Mouse (Mus musculus): ENCODE results near the gene Mfsd12. TPM values are rescaled to one million over a fixed set of nuclear protein-coding genes. Genes with fewer than 3 reads are reported as not detected.

Gene Mfsd12
- polyA plus RNA-seq, 1 experiment from 2014 or later = 7.4 TPM

- peaks cover 4% of the 10 kb centered on the region for H3K4me1 ChIP-seq (replicated peaks; ENCODE audit: control insufficient read depth, insufficient read depth)
- H3K9ac ChIP-seq (ENCODE audit: low read length) = peak overlapping the region; percentile 38
- peaks cover 5% of the 10 kb centered on the region; the same call in 1 of the 2 replicates for H3K36me3 ChIP-seq (ENCODE audit: control insufficient read depth, insufficient read depth, low read length)
- TF ChIP-seq EP300 (optimal IDR thresholded peaks at IDR 0.05) (no peak), CTCF (IDR thresholded peaks at IDR 0.05; ENCODE audit: low read depth) (no peak)
- 60% methylated on average over 12 of the region's 12 CpGs for WGBS
- peak overlapping the region; percentile 25 for H3K4me2 ChIP-seq (replicated peaks; ENCODE audit: low read depth)
- H3K27ac ChIP-seq (replicated peaks) = peak overlapping the region; percentile 82
- ATAC-seq (ENCODE audit: low FRiP score, low TSS enrichment) (peak; percentile 36), DNase-seq (ENCODE audit: low spot score) (peak; percentile 70)
- no peaks in the 10 kb centered on the region for H3K9me3 ChIP-seq (ENCODE audit: control insufficient read depth, low read length)
- H3K4me3 ChIP-seq (ENCODE audit: low read depth, low read length) = no peak overlapping the region
- H3K27me3 ChIP-seq (ENCODE audit: control insufficient read depth, insufficient read depth, low read length) = no peaks in the 10 kb centered on the region
Observed at GRCm38 (mm10) chr10:81362336-81362949, 5.2 kb downstream of the Mfsd12 start.

GRCm38 (mm10) chr10:81363436-81364346 lies 6.4 kb downstream of the Mfsd12 start:
- H3K9ac ChIP-seq (ENCODE audit: low read length) = peak overlapping the region; percentile 60
- H3K27ac ChIP-seq (replicated peaks) = peak overlapping the region; percentile 82

DNA sequence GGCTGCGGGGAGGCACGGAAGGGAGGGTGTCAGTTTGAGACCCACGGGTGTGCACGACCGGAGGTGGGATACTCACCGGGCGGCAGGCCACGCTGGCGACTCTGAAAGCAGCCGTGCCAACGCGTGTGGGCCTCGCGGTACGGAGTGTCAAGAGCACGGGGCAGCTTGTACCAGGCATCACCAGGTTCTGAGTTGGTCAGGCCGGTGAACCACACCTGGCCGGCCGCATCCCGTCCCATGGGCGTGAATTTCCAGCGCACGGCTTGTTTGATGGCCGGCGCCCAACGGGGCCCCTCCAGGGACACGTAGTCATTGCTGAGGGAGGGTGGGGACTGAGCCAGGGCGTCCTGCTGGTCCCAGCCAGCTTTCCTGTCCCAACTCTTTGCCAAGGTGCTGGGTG lies 7.4 kb downstream of the Mfsd12 start:
- peaks cover 23% of the 10 kb centered on the region for H3K36me3 ChIP-seq (ENCODE audit: control insufficient read depth, insufficient read depth, low read length)
- TF ChIP-seq CTCF (IDR thresholded peaks at IDR 0.05; ENCODE audit: low read depth) = no peak
- peak overlapping the region; percentile 60 for H3K9ac ChIP-seq (ENCODE audit: low read length)
- DNase-seq (ENCODE audit: low spot score) (peak; percentile 88), ATAC-seq (ENCODE audit: low FRiP score, low TSS enrichment) (peak; percentile 43)
- H3K9me3 ChIP-seq (ENCODE audit: control insufficient read depth, low read length) = no peaks in the 10 kb centered on the region
- peaks cover 4% of the 10 kb centered on the region for H3K4me1 ChIP-seq (replicated peaks; ENCODE audit: control insufficient read depth, insufficient read depth)
- H3K27me3 ChIP-seq (ENCODE audit: control insufficient read depth, insufficient read depth, low read length) = no peaks in the 10 kb centered on the region
- H3K4me2 ChIP-seq (replicated peaks; ENCODE audit: low read depth) = peak overlapping the region; percentile 59
- WGBS = 8% methylated on average over 28 of the region's 28 CpGs
- peak overlapping the region; percentile 82 for H3K27ac ChIP-seq (replicated peaks)
- H3K4me3 ChIP-seq (ENCODE audit: low read depth, low read length) = peak overlapping the region; percentile 35

More at GRCm38 (mm10) chr10:81363436-81364346, 6.4 kb downstream of the Mfsd12 start:
- H3K36me3 ChIP-seq (ENCODE audit: control insufficient read depth, insufficient read depth, low read length) = peaks cover 14% of the 10 kb centered on the region
- WGBS = 13% methylated on average over 54 of the region's 54 CpGs
- TF ChIP-seq CTCF (IDR thresholded peaks at IDR 0.05; ENCODE audit: low read depth) (no peak), EP300 (optimal IDR thresholded peaks at IDR 0.05) (no peak)
- H3K27me3 ChIP-seq (ENCODE audit: control insufficient read depth, insufficient read depth, low read length) = no peaks in the 10 kb centered on the region
- ATAC-seq (ENCODE audit: low FRiP score, low TSS enrichment) (no peak), DNase-seq (ENCODE audit: low spot score) (no peak)
- H3K9me3 ChIP-seq (ENCODE audit: control insufficient read depth, low read length) = no peaks in the 10 kb centered on the region
- H3K4me2 ChIP-seq (replicated peaks; ENCODE audit: low read depth) = peak overlapping the region; percentile 59
- H3K4me3 ChIP-seq (ENCODE audit: low read depth, low read length) = peak overlapping the region; percentile 35
- H3K4me1 ChIP-seq (replicated peaks; ENCODE audit: control insufficient read depth, insufficient read depth) = peaks cover 4% of the 10 kb centered on the region

DNA sequence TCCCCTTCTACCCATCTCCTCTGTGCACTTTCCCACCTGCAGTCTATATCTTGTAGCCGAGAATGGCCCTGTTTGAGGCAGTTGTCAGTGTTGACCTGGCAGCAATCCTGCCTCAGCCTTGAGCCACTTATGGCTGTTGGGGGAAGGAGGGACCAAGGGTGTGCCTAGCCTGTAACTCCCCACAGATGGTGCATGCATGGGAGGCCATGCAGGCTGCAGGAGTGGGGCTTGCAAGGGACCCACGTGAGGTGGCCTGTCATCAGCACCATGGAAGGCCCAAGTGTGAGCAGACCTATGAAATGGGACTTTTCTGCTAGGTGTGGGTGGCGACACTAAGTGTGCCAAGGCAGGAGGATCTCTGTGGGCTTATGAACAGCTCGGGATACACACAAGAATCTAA lies 7.8 kb downstream of the Mfsd12 start:
- DNase-seq (ENCODE audit: low spot score) (no peak), ATAC-seq (ENCODE audit: low FRiP score, low TSS enrichment) (peak; percentile 1; the same call in 1 of the 2 replicates)
- Histone ChIP-seq H3K4me3 (ENCODE audit: low read depth, low read length) (no peak overlapping the region), H3K27me3 (ENCODE audit: control insufficient read depth, insufficient read depth, low read length) (no peaks in the 10 kb centered on the region), H3K4me2 (replicated peaks; ENCODE audit: low read depth) (peak overlapping the region; percentile 59), H3K9me3 (ENCODE audit: control insufficient read depth, low read length) (no peaks in the 10 kb centered on the region), H3K27ac (replicated peaks) (peak overlapping the region; percentile 82), H3K4me1 (replicated peaks; ENCODE audit: control insufficient read depth, insufficient read depth) (peaks cover 4% of the 10 kb centered on the region), H3K9ac (ENCODE audit: low read length) (peak overlapping the region; percentile 60), H3K36me3 (ENCODE audit: control insufficient read depth, insufficient read depth, low read length) (peaks cover 27% of the 10 kb centered on the region)
- 30% methylated on average over 4 of the region's 4 CpGs for WGBS
- TF ChIP-seq CTCF (IDR thresholded peaks at IDR 0.05; ENCODE audit: low read depth) (no peak), EP300 (optimal IDR thresholded peaks at IDR 0.05) (no peak)

GRCm38 (mm10) chr10:81365672-81366476 lies 8.6 kb downstream of the Mfsd12 start, which contains the start of gene 4930404N11Rik:
Gene 4930404N11Rik, minus strand, starts transcription at chr10:81365816.
- WGBS = 30% methylated on average over 12 of the region's 12 CpGs
- peak within 1 kb of the TSS; percentile 59 for H3K4me2 ChIP-seq (replicated peaks; ENCODE audit: low read depth)
- H3K9ac ChIP-seq (ENCODE audit: low read length) = peak within 1 kb of the TSS; percentile 60
- no peaks in the 10 kb centered on the region for H3K27me3 ChIP-seq (ENCODE audit: control insufficient read depth, insufficient read depth, low read length)
- no peaks in the 10 kb centered on the region for H3K9me3 ChIP-seq (ENCODE audit: control insufficient read depth, low read length)
- H3K4me1 ChIP-seq (replicated peaks; ENCODE audit: control insufficient read depth, insufficient read depth) = peaks cover 4% of the 10 kb centered on the region; the same call in 1 of the 2 replicates
- TF ChIP-seq CTCF (IDR thresholded peaks at IDR 0.05; ENCODE audit: low read depth) (no peak), EP300 (optimal IDR thresholded peaks at IDR 0.05) (no peak)
- DNase-seq (ENCODE audit: low spot score) (peak; percentile 68), ATAC-seq (ENCODE audit: low FRiP score, low TSS enrichment) (peak; percentile 38)
- H3K4me3 ChIP-seq (ENCODE audit: low read depth, low read length) = peak within 1 kb of the TSS; percentile 35
- H3K27ac ChIP-seq (replicated peaks) = peak within 1 kb of the TSS; percentile 82
- peaks cover 35% of the 10 kb centered on the region for H3K36me3 ChIP-seq (ENCODE audit: control insufficient read depth, insufficient read depth, low read length)
